Mouse (Mus musculus) intestine, embryonic 15.5 days (tissue): ENCODE measurements around the gene Map3k9. TPM values are rescaled to one million over a fixed set of nuclear protein-coding genes. Genes with fewer than 3 reads are reported as not detected.

Experiments used
- ATAC-seq: fragments of 200-750 bp; cut with Nextera tagmentation; 2 replicates; pipeline ENCODE4 v1.8.0; 2017; ENCODE audit warnings: moderate TSS enrichment, moderate library complexity
- H3K27ac ChIP-seq: fragments of 300-500 bp; sonication (generic); 2 replicates; pipeline ENCODE4 v1.5.1; 2015; ENCODE audit warnings: mild to moderate bottlenecking, inconsistent platforms
- H3K27me3 ChIP-seq: fragments of 300-500 bp; sonication (generic); replicated peaks from 2 replicates; pipeline ENCODE4 v1.6.1; 2015; ENCODE audit warnings: inconsistent platforms
- H3K36me3 ChIP-seq: fragments of 300-500 bp; sonication (generic); 2 replicates; pipeline ENCODE4 v1.6.1; 2015; ENCODE audit warnings: inconsistent platforms
- H3K4me1 ChIP-seq: fragments of 300-500 bp; sonication (generic); replicated peaks from 2 replicates; pipeline ENCODE4 v1.6.1; 2015; ENCODE audit warnings: inconsistent platforms
- H3K4me2 ChIP-seq: fragments of 300-500 bp; sonication (generic); replicated peaks from 2 replicates; pipeline ENCODE4 v1.6.1; 2015; ENCODE audit warnings: mild to moderate bottlenecking, inconsistent platforms
- H3K4me3 ChIP-seq: fragments of 300-500 bp; sonication (generic); replicated peaks from 2 replicates; pipeline ENCODE4 v1.5.1; 2015; ENCODE audit warnings: inconsistent platforms
- H3K9ac ChIP-seq: fragments of 300-500 bp; sonication (generic); 2 replicates; pipeline ENCODE4 v1.6.1; 2015; ENCODE audit warnings: inconsistent platforms
- H3K9me3 ChIP-seq: fragments of 300-500 bp; sonication (generic); 2 replicates; pipeline ENCODE4 v1.6.1; 2016; ENCODE audit warnings: inconsistent platforms
- WGBS: fragments of 180-500 bp; shearing (Covaris S2); methylation state at CpG from one replicate; pipeline ENCODE4 v1.1.7; 2015; 5-methylcytosine and 5-hydroxymethylcytosine counted together
- polyA plus RNA-seq: library from polyadenylated mRNA; unstranded; fragments of >200 nt; fragmentation: Nextera tagmentation; extraction: Ambion mirVana; gene quantifications from 2 replicates; pipeline ENCODE4 v1.2.1, GENCODE M21; 2015

The Map3k9 gene
- 2.4 TPM in 2 replicates for polyA plus RNA-seq

GRCm38 (mm10) chr12:81781105-81781909, at the start of gene Map3k9:
Gene Map3k9 (minus strand): TSS chr12:81781175.
- no peaks in the 10 kb centered on the region for H3K9me3 ChIP-seq
- peak within 1 kb of the TSS; percentile 86 for H3K27ac ChIP-seq
- peak within 1 kb of the TSS; percentile 90 for H3K4me2 ChIP-seq
- H3K4me3 ChIP-seq, result peak within 1 kb of the TSS; percentile 74
- H3K9ac ChIP-seq, result peak within 1 kb of the TSS; percentile 71
- H3K36me3 ChIP-seq, result no peaks in the 10 kb centered on the region
- H3K4me1 ChIP-seq, result peaks cover 6% of the 10 kb centered on the region
- WGBS, result under 1% methylated on average over 39 of the region's 56 CpGs
- peak; percentile 98 for ATAC-seq
- H3K27me3 ChIP-seq, result peaks cover 9% of the 10 kb centered on the region

GRCm38 (mm10) chr12:81828355-81828754, 47.4 kb upstream of the Map3k9 start:
- Histone ChIP-seq H3K9ac (no peak overlapping the region), H3K36me3 (no peaks in the 10 kb centered on the region), H3K4me2 (no peak overlapping the region), H3K4me3 (no peak overlapping the region), H3K27me3 (no peaks in the 10 kb centered on the region), H3K4me1 (no peaks in the 10 kb centered on the region), H3K27ac (no peak overlapping the region), H3K9me3 (no peaks in the 10 kb centered on the region)
- 84% methylated on average over 2 of the region's 2 CpGs for WGBS
- no peak for ATAC-seq

GRCm38 (mm10) chr12:81822778-81823480, 42.0 kb upstream of the Map3k9 start:
- no peaks in the 10 kb centered on the region for H3K27me3 ChIP-seq
- no peak overlapping the region for H3K4me2 ChIP-seq
- H3K9me3 ChIP-seq, result no peaks in the 10 kb centered on the region
- WGBS, result 85% methylated on average over 4 of the region's 4 CpGs
- no peaks in the 10 kb centered on the region for H3K36me3 ChIP-seq
- H3K27ac ChIP-seq, result no peak overlapping the region
- no peaks in the 10 kb centered on the region for H3K4me1 ChIP-seq
- no peak overlapping the region for H3K4me3 ChIP-seq
- ATAC-seq, result no peak
- H3K9ac ChIP-seq, result no peak overlapping the region

- H3K36me3 ChIP-seq, result no peaks in the 10 kb centered on the region
- H3K4me2 ChIP-seq, result no peak overlapping the region
- no peak overlapping the region for H3K9ac ChIP-seq
- ATAC-seq, result no peak
- 70% methylated on average over 4 of the region's 4 CpGs for WGBS
- no peak overlapping the region for H3K4me3 ChIP-seq
- 0 out of 2 replicates have a peak, but pooled peaks cover under 1% of the 10 kb centered on the region for H3K4me1 ChIP-seq
- no peaks in the 10 kb centered on the region for H3K27me3 ChIP-seq
- no peak overlapping the region for H3K27ac ChIP-seq
- H3K9me3 ChIP-seq, result no peaks in the 10 kb centered on the region
These were observed 41.2 kb upstream of the Map3k9 start for GRCm38 (mm10) chr12:81822176-81822575.

GRCm38 (mm10) chr12:81820700-81821099, 39.7 kb upstream of the Map3k9 start:
- 88% methylated on average over 4 of the region's 4 CpGs for WGBS

GRCm38 (mm10) chr12:81817126-81817505, 36.1 kb upstream of the Map3k9 start:
- Histone ChIP-seq H3K4me2 (peak overlapping the region; percentile 40), H3K9me3 (no peaks in the 10 kb centered on the region), H3K27me3 (no peaks in the 10 kb centered on the region), H3K4me1 (0 out of 2 replicates have a peak, but pooled peaks cover 5% of the 10 kb centered on the region), H3K4me3 (no peak overlapping the region), H3K36me3 (no peaks in the 10 kb centered on the region), H3K27ac (no peak overlapping the region), H3K9ac (no peak overlapping the region)
- 49% methylated on average over 6 of the region's 6 CpGs for WGBS
- ATAC-seq, result peak; percentile 51; the same call in 1 of the 2 replicates

More at GRCm38 (mm10) chr12:81820700-81821099, 39.7 kb upstream of the Map3k9 start:
- Histone ChIP-seq H3K9ac (no peak overlapping the region), H3K9me3 (no peaks in the 10 kb centered on the region), H3K36me3 (no peaks in the 10 kb centered on the region), H3K4me2 (no peak overlapping the region), H3K27ac (no peak overlapping the region), H3K4me3 (no peak overlapping the region), H3K27me3 (no peaks in the 10 kb centered on the region), H3K4me1 (0 out of 2 replicates have a peak, but pooled peaks cover 5% of the 10 kb centered on the region)
- no peak for ATAC-seq

- WGBS, result 21% methylated on average over 10 of the region's 10 CpGs
- H3K4me3 ChIP-seq, result no peak overlapping the region
- ATAC-seq, result 0 out of 2 replicates have a peak, but pooled peaks have one; percentile 34
These were observed 35.6 kb upstream of the Map3k9 start for GRCm38 (mm10) chr12:81816330-81817125.

GRCm38 (mm10) chr12:81814742-81815141, 33.8 kb upstream of the Map3k9 start:
- no peak overlapping the region for H3K27ac ChIP-seq
- H3K36me3 ChIP-seq, result no peaks in the 10 kb centered on the region
- no peak overlapping the region for H3K4me2 ChIP-seq
- H3K27me3 ChIP-seq, result no peaks in the 10 kb centered on the region
- H3K4me1 ChIP-seq, result 0 out of 2 replicates have a peak, but pooled peaks cover 5% of the 10 kb centered on the region
- 78% methylated on average over 5 of the region's 5 CpGs for WGBS
- H3K9me3 ChIP-seq, result no peaks in the 10 kb centered on the region
- ATAC-seq, result peak; percentile 20; the same call in 1 of the 2 replicates
- H3K4me3 ChIP-seq, result no peak overlapping the region
- no peak overlapping the region for H3K9ac ChIP-seq

More at GRCm38 (mm10) chr12:81816330-81817125, 35.6 kb upstream of the Map3k9 start:
- Histone ChIP-seq H3K36me3 (no peaks in the 10 kb centered on the region), H3K4me1 (0 out of 2 replicates have a peak, but pooled peaks cover 5% of the 10 kb centered on the region), H3K9ac (no peak overlapping the region), H3K4me2 (peak overlapping the region; percentile 40), H3K9me3 (no peaks in the 10 kb centered on the region), H3K27me3 (no peaks in the 10 kb centered on the region), H3K27ac (no peak overlapping the region)

GRCm38 (mm10) chr12:81810417-81810816, 29.4 kb upstream of the Map3k9 start:
- 49% methylated on average over 8 of the region's 8 CpGs for WGBS
- no peak overlapping the region for H3K9ac ChIP-seq
- H3K4me3 ChIP-seq, result no peak overlapping the region
- no peaks in the 10 kb centered on the region for H3K27me3 ChIP-seq
- no peak for ATAC-seq
- no peak overlapping the region for H3K4me2 ChIP-seq
- no peaks in the 10 kb centered on the region for H3K36me3 ChIP-seq
- H3K27ac ChIP-seq, result no peak overlapping the region
- no peaks in the 10 kb centered on the region for H3K9me3 ChIP-seq
- H3K4me1 ChIP-seq, result peaks cover 16% of the 10 kb centered on the region

GRCm38 (mm10) chr12:81808596-81808995, 27.6 kb upstream of the Map3k9 start:
- 55% methylated on average over 2 of the region's 2 CpGs for WGBS
- H3K4me1 ChIP-seq, result peaks cover 16% of the 10 kb centered on the region
- no peak overlapping the region for H3K9ac ChIP-seq
- no peak overlapping the region for H3K27ac ChIP-seq
- no peak for ATAC-seq
- H3K4me2 ChIP-seq, result no peak overlapping the region
- H3K4me3 ChIP-seq, result no peak overlapping the region
- H3K36me3 ChIP-seq, result no peaks in the 10 kb centered on the region
- no peaks in the 10 kb centered on the region for H3K27me3 ChIP-seq
- H3K9me3 ChIP-seq, result no peaks in the 10 kb centered on the region

GRCm38 (mm10) chr12:81807953-81808352, 27.0 kb upstream of the Map3k9 start:
- H3K4me1 ChIP-seq, result peaks cover 16% of the 10 kb centered on the region
- no peak overlapping the region for H3K27ac ChIP-seq
- peak; percentile 57 for ATAC-seq
- H3K27me3 ChIP-seq, result no peaks in the 10 kb centered on the region
- no peak overlapping the region for H3K4me3 ChIP-seq
- H3K4me2 ChIP-seq, result peak overlapping the region; percentile 78
- no peak overlapping the region for H3K9ac ChIP-seq
- H3K9me3 ChIP-seq, result no peaks in the 10 kb centered on the region
- WGBS, result 20% methylated on average over 11 of the region's 11 CpGs
- no peaks in the 10 kb centered on the region for H3K36me3 ChIP-seq

- H3K9me3 ChIP-seq, result no peaks in the 10 kb centered on the region
- 2% methylated on average over 7 of the region's 7 CpGs for WGBS
- H3K9ac ChIP-seq, result peak overlapping the region; percentile 32; the same call in 1 of the 2 replicates
- H3K4me2 ChIP-seq, result peak overlapping the region; percentile 78
- no peaks in the 10 kb centered on the region for H3K36me3 ChIP-seq
- H3K4me1 ChIP-seq, result peaks cover 16% of the 10 kb centered on the region
- peak overlapping the region; percentile 32 for H3K4me3 ChIP-seq
- no peak overlapping the region for H3K27ac ChIP-seq
- ATAC-seq, result 0 out of 2 replicates have a peak, but pooled peaks have one; percentile 36
- no peaks in the 10 kb centered on the region for H3K27me3 ChIP-seq
These were observed 26.5 kb upstream of the Map3k9 start for GRCm38 (mm10) chr12:81807529-81807837.
